Comparison of ENCODE assay signal across 8 mouse cellular contexts in genomic region chr7:100645147-100645546, GRCm38 (mm10). TPM values are rescaled to one million over a fixed set of nuclear protein-coding genes. Genes with fewer than 3 reads are reported as not detected.
DNase-seq lines count a peak whose midpoint lies in the region; ATAC-seq and TF ChIP-seq lines count a peak whose summit lies in the region.

No protein-coding gene starts in this region.

- no peaks in the 10 kb centered on the region for H3K9me3 ChIP-seq in forebrain, embryonic 15.5 days
- no peaks in the 10 kb centered on the region for H3K9me3 ChIP-seq in hindbrain, embryonic 16.5 days (ENCODE audit: control insufficient read depth, low read length)

- DNase-seq in testis, postnatal 10 days (ENCODE audit: low spot score): peak; percentile 76
- no peak for DNase-seq in testis, postnatal 14 days (ENCODE audit: low spot score)
- DNase-seq in c-Kit-positive CD71-positive TER-119-negative erythroid progenitor cells, embryonic 14.5 days (ENCODE audit: low read depth): peak; percentile 66
- peak; percentile 70 to 71 for DNase-seq in left cerebral cortex, adult 2 months (ENCODE audit: extremely low spot score in 1 of 2, low spot score in 2 of 2)
- DNase-seq in lung, postnatal 4 days: peak; percentile 53 to 82
- peak; percentile 14 to 40 for DNase-seq in spleen, postnatal 36 days (ENCODE audit: low spot score in 2 of 2)

- no peak overlapping the region for H3K4me3 ChIP-seq in forebrain, embryonic 15.5 days
- no peak overlapping the region for H3K4me3 ChIP-seq in hindbrain, embryonic 16.5 days (ENCODE audit: low read length)
- H3K4me3 ChIP-seq in left cerebral cortex, adult 2 months: no peak overlapping the region

- H3K9ac ChIP-seq in forebrain, embryonic 15.5 days (replicated peaks): no peak overlapping the region
- H3K9ac ChIP-seq in hindbrain, embryonic 16.5 days (ENCODE audit: low read depth, low read length): no peak overlapping the region

- H3K4me2 ChIP-seq in forebrain, embryonic 15.5 days (replicated peaks): no peak overlapping the region
- H3K4me2 ChIP-seq in hindbrain, embryonic 16.5 days (ENCODE audit: low read length): no peak overlapping the region

- WGBS in forebrain, embryonic 15.5 days: 30% methylated on average over 3 of the region's 3 CpGs
- 32% methylated on average over 3 of the region's 3 CpGs for WGBS in hindbrain, embryonic 16.5 days

- no peaks in the 10 kb centered on the region for H3K4me1 ChIP-seq in forebrain, embryonic 15.5 days
- H3K4me1 ChIP-seq in hindbrain, embryonic 16.5 days (ENCODE audit: control insufficient read depth, insufficient read depth, low read depth, low read length): no peaks in the 10 kb centered on the region

- no peaks in the 10 kb centered on the region for H3K27me3 ChIP-seq in forebrain, embryonic 15.5 days
- no peaks in the 10 kb centered on the region for H3K27me3 ChIP-seq in hindbrain, embryonic 16.5 days (replicated peaks; ENCODE audit: control insufficient read depth, insufficient read depth, low read length)

- H3K36me3 ChIP-seq in forebrain, embryonic 15.5 days: no peaks in the 10 kb centered on the region
- H3K36me3 ChIP-seq in hindbrain, embryonic 16.5 days (ENCODE audit: control insufficient read depth, insufficient read depth, low read length): peaks cover 7% of the 10 kb centered on the region; the same call in 1 of the 2 replicates

- H3K27ac ChIP-seq in forebrain, embryonic 15.5 days (replicated peaks): no peak overlapping the region
- 0 out of 2 replicates have a peak overlapping the region, but pooled peaks have one; percentile 7 for H3K27ac ChIP-seq in hindbrain, embryonic 16.5 days (ENCODE audit: low read depth, low read length)
- no peak overlapping the region for H3K27ac ChIP-seq in left cerebral cortex, adult 2 months

- intact Hi-C loops in left cerebral cortex, adult 2 months (cut with DNase I): loop anchor here (1.0 kb wide), 1 partner anchor 39 kb away; no protein-coding TSS in a partner anchor

- peak; percentile 81 for TF ChIP-seq CTCF in left cerebral cortex, adult 2 months (IDR thresholded peaks at IDR 0.05)

- peak; percentile 43; the same call in 1 of the 2 replicates for ATAC-seq in forebrain, embryonic 15.5 days (replicated peaks)
- peak; percentile 57; the same call in 1 of the 2 replicates for ATAC-seq in hindbrain, embryonic 16.5 days

RNA-seq across cellular contexts. Expression of gene Plekhb1, which starts 17.1 kb away (rescaled TPM):
- 4.7 and 6.8 TPM in 2 replicates for polyA plus RNA-seq in forebrain, embryonic 15.5 days (2015; fragmentation: Nextera tagmentation; extraction: Ambion mirVana)
- 24.8 and 28.9 TPM in 2 replicates for polyA plus RNA-seq in hindbrain, embryonic 16.5 days (2015; fragmentation: Nextera tagmentation; extraction: Ambion mirVana)
- 100 to 1,000 TPM; 139 to 153 TPM for total RNA-seq in left cerebral cortex, adult 2 months (2021)

RNA-seq across cellular contexts. Expression of gene Mrpl48, which starts 37.0 kb away (rescaled TPM):
- 74.9 and 76.3 TPM in 2 replicates for polyA plus RNA-seq in forebrain, embryonic 15.5 days (2015; fragmentation: Nextera tagmentation; extraction: Ambion mirVana)
- 85.2 and 90.5 TPM in 2 replicates for polyA plus RNA-seq in hindbrain, embryonic 16.5 days (2015; fragmentation: Nextera tagmentation; extraction: Ambion mirVana)
- total RNA-seq in left cerebral cortex, adult 2 months (2021): 10 to 100 TPM; 73.3 to 78.9 TPM

RNA-seq across cellular contexts. Expression of gene Rab6a, which starts 37.9 kb away (rescaled TPM):
- 194 and 207 TPM in 2 replicates for polyA plus RNA-seq in forebrain, embryonic 15.5 days (2015; fragmentation: Nextera tagmentation; extraction: Ambion mirVana)
- polyA plus RNA-seq in hindbrain, embryonic 16.5 days (2015; fragmentation: Nextera tagmentation; extraction: Ambion mirVana): 276 and 294 TPM in 2 replicates
- total RNA-seq in left cerebral cortex, adult 2 months (2021): 100 to 1,000 TPM; 394 to 436 TPM
